Mouse (Mus musculus) cortical plate, adult 2 months (tissue): ENCODE data around the gene Ryr1.

Experiments
- CTCF ChIP-seq: fragments of 200-500 bp; IDR thresholded peaks from 2 replicates; pipeline ENCODE4 v1.5.1; 2011; ENCODE audit warnings: mild to moderate bottlenecking, control low read depth, low read length; ENCODE audit not compliant: insufficient read depth; ENCODE audit errors: extremely low read depth
- POLR2A ChIP-seq: fragments of 200-500 bp; IDR thresholded peaks from 2 replicates; pipeline ENCODE4 v1.6.1; 2011; ENCODE audit warnings: mild to moderate bottlenecking, low read length, control low read depth; ENCODE audit not compliant: insufficient read depth; ENCODE audit errors: extremely low read depth

GRCm38 (mm10) chr7:28958770-28959169, 166.2 kb downstream of the Ryr1 start:
- TF ChIP-seq CTCF (no peak), POLR2A (no peak)
